19 mouse cellular contexts compared by ENCODE assay signal in genomic region chr14:79153896-79154295, GRCm38 (mm10).
DNase-seq lines count a peak whose midpoint lies in the region; ATAC-seq and TF ChIP-seq lines count a peak whose summit lies in the region.
"Had no signal": no experiment of that assay in that cellular context is flagged by ENCODE, and none has a peak within 500 bp of the region (broad histone marks: within the 10 kb centered on the region; RNA-seq: fewer than 3 reads in every experiment).

No protein-coding gene starts in this region.

- no peaks in the 10 kb centered on the region for H3K27me3 ChIP-seq in kidney, adult 2 months (replicated peaks; ENCODE audit: control insufficient read depth, insufficient read depth, low read length)
- no peaks in the 10 kb centered on the region for H3K27me3 ChIP-seq in thymus, adult 2 months (ENCODE audit: control insufficient read depth, insufficient read depth, low read length)
- H3K27me3 ChIP-seq in neural tube, embryonic 15.5 days (replicated peaks), result no peaks in the 10 kb centered on the region
- H3K27me3 ChIP-seq: embryonic facial prominence, embryonic 13.5 days; Patski had no signal

- WGBS in kidney, adult 2 months, result 76% methylated on average over 6 of the region's 6 CpGs
- WGBS in thymus, adult 2 months, result 36% methylated on average over 6 of the region's 6 CpGs
- 84% methylated on average over 6 of the region's 6 CpGs for WGBS in neural tube, embryonic 15.5 days

- ATAC-seq in CD4-positive, CD25-positive, alpha-beta regulatory T cell, adult 4 months, result peak; percentile 77
- ATAC-seq in hematopoietic stem cell, adult 5-6 weeks (replicated peaks in 1 of 2; ENCODE audit: insufficient read depth in 1 of 2, low FRiP score in 2 of 2, low TSS enrichment in 1 of 2, low read depth in 1 of 2, poor library complexity in 2 of 2, severe bottlenecking in 2 of 2), result peak; percentile 47 to 51; a peak in 3 of 4 replicates
- no peak for ATAC-seq in neural tube, embryonic 15.5 days (ENCODE audit: low FRiP score)
- ATAC-seq: midbrain, embryonic 16.5 days; Patski had no signal

- intact Hi-C loops in left cerebral cortex, postnatal 25 days (cut with DNase I), result no loop called here

- no peak overlapping the region for H3K4me2 ChIP-seq in neural tube, embryonic 15.5 days
- H3K4me2 ChIP-seq: embryonic facial prominence, embryonic 13.5 days; heart, embryonic 11.5 days; liver, embryonic 11.5 days had no signal

- no peak overlapping the region for H3K4me3 ChIP-seq in kidney, adult 2 months (ENCODE audit: insufficient read depth, low read depth, low read length)
- H3K4me3 ChIP-seq in thymus, adult 2 months (ENCODE audit: control insufficient read depth, insufficient read depth, low read length), result no peak overlapping the region
- H3K4me3 ChIP-seq in neural tube, embryonic 15.5 days (replicated peaks), result no peak overlapping the region
- H3K4me3 ChIP-seq: embryonic facial prominence, embryonic 13.5 days; forebrain, embryonic 10.5 days; hindbrain, embryonic 10.5 days had no signal

- no peaks in the 10 kb centered on the region for H3K36me3 ChIP-seq in kidney, adult 2 months (ENCODE audit: control insufficient read depth, insufficient read depth, low read length)
- H3K36me3 ChIP-seq in thymus, adult 2 months (ENCODE audit: control insufficient read depth, insufficient read depth, low read length), result no peaks in the 10 kb centered on the region
- H3K36me3 ChIP-seq in neural tube, embryonic 15.5 days, result no peaks in the 10 kb centered on the region
- H3K36me3 ChIP-seq: embryonic facial prominence, embryonic 13.5 days; forebrain, embryonic 10.5 days; hindbrain, embryonic 10.5 days had no signal

- H3K9ac ChIP-seq in neural tube, embryonic 15.5 days (replicated peaks), result no peak overlapping the region
- H3K9ac ChIP-seq: embryonic facial prominence, embryonic 13.5 days had no signal

- H3K4me1 ChIP-seq in kidney, adult 2 months (ENCODE audit: control insufficient read depth, insufficient read depth, low read length), result peaks cover 7% of the 10 kb centered on the region
- H3K4me1 ChIP-seq in thymus, adult 2 months (replicated peaks; ENCODE audit: control insufficient read depth, insufficient read depth, low read length), result peaks cover 8% of the 10 kb centered on the region
- peaks cover 20% of the 10 kb centered on the region for H3K4me1 ChIP-seq in neural tube, embryonic 15.5 days

- TF ChIP-seq POLR2A in kidney, adult 2 months (IDR thresholded peaks at IDR 0.05; ENCODE audit: low read depth, low read length), result no peak
- no peak for TF ChIP-seq POLR2A in thymus, adult 2 months (IDR thresholded peaks at IDR 0.05; ENCODE audit: control insufficient read depth, extremely low read depth, insufficient read depth, low read length, poor library complexity)

- no peak for TF ChIP-seq CTCF in kidney, adult 2 months (conservative IDR thresholded peaks at IDR 0.05; ENCODE audit: insufficient read depth, insufficient read length, low read depth, low read length)
- no peak for TF ChIP-seq CTCF in thymus, adult 2 months (IDR thresholded peaks at IDR 0.05; ENCODE audit: borderline replicate concordance, control insufficient read depth, extremely low read depth, insufficient read depth, low read length, poor library complexity)

- no peak overlapping the region for H3K27ac ChIP-seq in kidney, adult 2 months (ENCODE audit: insufficient read depth, low read depth, low read length)
- no peak overlapping the region for H3K27ac ChIP-seq in thymus, adult 2 months (ENCODE audit: control insufficient read depth, insufficient read depth, low read length)
- H3K27ac ChIP-seq in neural tube, embryonic 15.5 days (replicated peaks), result no peak overlapping the region
- H3K27ac ChIP-seq: embryonic facial prominence, embryonic 13.5 days; forebrain, embryonic 10.5 days; hindbrain, embryonic 10.5 days; macrophage had no signal

- H3K9me3 ChIP-seq in neural tube, embryonic 15.5 days (replicated peaks), result no peaks in the 10 kb centered on the region
- H3K9me3 ChIP-seq: embryonic facial prominence, embryonic 13.5 days; forebrain, embryonic 10.5 days; hindbrain, embryonic 10.5 days had no signal

- DNase-seq in kidney, adult 2 months, result peak; percentile 29
- DNase-seq in kidney, adult 18-20 months, result no peak
- DNase-seq in thymus, adult 2 months, result peak; percentile 66
- DNase-seq in left cerebral cortex, postnatal 25 days (ENCODE audit: low spot score in 2 of 2), result no peak
- no peak for DNase-seq in frontal cortex, postnatal 25 days (ENCODE audit: low spot score in 2 of 2)
- DNase-seq: adrenal gland, adult 2 months; cerebellum, postnatal 36 days; kidney, adult 11 months had no signal

Comparison
In these comparisons a context has a peak if more than half of its experiments do, and no peak if none do; other contexts are left out.
1. DNase-seq: peak in kidney, adult 2 months (single experiment) and thymus, adult 2 months (single experiment); none in kidney, adult 18-20 months (single experiment), left cerebral cortex, postnatal 25 days (0 of 2) and frontal cortex, postnatal 25 days (0 of 2).